Mouse (Mus musculus) intestine, postnatal 0 days (tissue): ENCODE measurements around the gene Etv3. TPM values are rescaled to one million over a fixed set of nuclear protein-coding genes. Genes with fewer than 3 reads are reported as not detected.
A peak's percentile ranks its signal among the peaks of the same experiment; 100 is the strongest.

ENCODE experiments used
- ATAC-seq: fragments of 200-750 bp; cut with Nextera tagmentation; 2 replicates; pipeline ENCODE4 v1.8.0; 2017; ENCODE audit warnings: mild to moderate bottlenecking, moderate TSS enrichment, moderate library complexity
- H3K27ac ChIP-seq: fragments of 300-500 bp; sonication (generic); 2 replicates; pipeline ENCODE4 v1.5.1; 2014; ENCODE audit warnings: mild to moderate bottlenecking, low read depth, low read length, moderate library complexity
- H3K27me3 ChIP-seq: fragments of 300-500 bp; sonication (generic); replicated peaks from 2 replicates; pipeline ENCODE4 v1.6.1; 2014; ENCODE audit warnings: low read length, mixed read lengths; ENCODE audit not compliant: control insufficient read depth, insufficient read depth
- H3K36me3 ChIP-seq: fragments of 300-500 bp; sonication (generic); 2 replicates; pipeline ENCODE4 v1.6.1; 2014; ENCODE audit warnings: mild to moderate bottlenecking, moderate library complexity; ENCODE audit not compliant: control insufficient read depth, insufficient read depth
- H3K4me1 ChIP-seq: fragments of 300-500 bp; sonication (generic); replicated peaks from 2 replicates; pipeline ENCODE4 v1.6.1; 2014; ENCODE audit warnings: antibody characterized with exemption, low read length, mixed read lengths; ENCODE audit not compliant: control insufficient read depth, insufficient read depth
- H3K4me2 ChIP-seq: fragments of 300-500 bp; sonication (generic); replicated peaks from 2 replicates; pipeline ENCODE4 v1.6.1; 2014; ENCODE audit warnings: low read depth, mild to moderate bottlenecking, moderate library complexity
- H3K4me3 ChIP-seq: fragments of 300-500 bp; sonication (generic); 2 replicates; pipeline ENCODE4 v1.5.1; 2014; ENCODE audit warnings: low read depth, low read length
- H3K9ac ChIP-seq: fragments of 300-500 bp; sonication (generic); 2 replicates; pipeline ENCODE4 v1.6.1; 2014; ENCODE audit warnings: mild to moderate bottlenecking, low read depth, low read length
- H3K9me3 ChIP-seq: fragments of 300-500 bp; sonication (generic); 2 replicates; pipeline ENCODE4 v1.6.1; 2016; ENCODE audit warnings: mixed run types; ENCODE audit not compliant: control insufficient read depth
- CTCF ChIP-seq: sonication (generic); IDR thresholded peaks from 2 replicates; pipeline ENCODE4 v1.5.1; 2016; ENCODE audit warnings: low read depth, mild to moderate bottlenecking, control low read depth, antibody characterized with exemption, moderate library complexity
- WGBS: fragments of 180-500 bp; shearing (Covaris S2); extraction: QIAGEN DNeasy Blood & Tissue Kit; methylation state at CpG from one replicate; pipeline ENCODE4 v1.1.7; 2014; 5-methylcytosine and 5-hydroxymethylcytosine counted together
- polyA plus RNA-seq: library from polyadenylated mRNA; unstranded; fragments of >200 nt; fragmentation: Nextera tagmentation; extraction: Ambion mirVana; gene quantifications from 2 replicates; pipeline ENCODE4 v1.2.1, GENCODE M21; 2015

The Etv3 gene
- polyA plus RNA-seq, 1 experiment from 2014 or later = 9.5 TPM

DNA sequence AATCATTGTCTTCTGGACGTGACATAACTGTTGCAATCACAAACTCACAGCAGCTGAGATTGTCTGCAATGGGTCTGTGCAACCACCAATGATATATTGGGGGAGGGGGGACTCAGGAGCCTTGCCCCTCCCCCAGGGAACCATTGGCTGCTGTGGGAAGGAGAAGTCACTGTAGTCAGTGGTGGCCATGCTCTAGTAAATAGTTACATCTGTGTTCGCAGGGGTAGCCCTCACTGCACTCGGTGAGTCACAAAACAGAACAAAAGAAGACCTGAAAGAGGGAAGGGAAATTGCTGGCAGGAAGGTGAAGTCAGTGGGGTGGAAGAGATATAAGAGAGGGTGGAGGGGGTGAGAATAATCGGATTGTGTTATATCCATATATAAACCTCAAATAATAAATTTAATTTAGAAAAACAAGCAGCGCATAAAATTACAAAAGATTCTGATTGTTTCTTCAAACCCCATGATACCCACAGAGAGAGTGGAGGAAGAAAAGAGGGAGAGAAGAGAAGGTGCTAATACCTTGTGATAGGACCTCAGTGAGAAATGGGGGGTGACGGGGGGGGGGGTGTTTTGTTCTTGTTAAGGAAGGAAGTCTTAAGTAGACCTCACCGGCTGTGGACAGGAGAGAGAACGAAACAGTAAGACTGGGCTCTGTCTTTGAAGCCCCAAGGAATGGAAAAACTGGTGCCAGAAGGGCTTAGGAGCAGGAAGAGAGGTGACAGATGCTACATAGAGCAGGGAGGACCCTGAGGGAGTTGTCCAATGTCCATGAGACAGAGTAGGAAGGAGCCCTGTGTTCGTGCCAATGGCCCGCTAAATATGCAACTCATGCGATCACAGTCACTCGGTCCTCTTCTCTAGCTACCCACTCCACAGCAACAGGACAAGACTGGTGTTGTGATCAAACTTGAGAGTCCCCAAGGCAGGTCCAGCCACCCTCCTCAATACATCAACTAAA lies 18.5 kb upstream of the Etv3 start:
- no peak for TF ChIP-seq CTCF
- no peak for ATAC-seq
- WGBS = 75% methylated on average over 12 of the region's 12 CpGs
- H3K4me1 ChIP-seq = peaks cover 21% of the 10 kb centered on the region
- H3K9ac ChIP-seq = no peak overlapping the region
- H3K9me3 ChIP-seq = no peaks in the 10 kb centered on the region
- no peaks in the 10 kb centered on the region for H3K27me3 ChIP-seq
- no peak overlapping the region for H3K4me2 ChIP-seq
- no peak overlapping the region for H3K4me3 ChIP-seq
- no peak overlapping the region for H3K27ac ChIP-seq
- H3K36me3 ChIP-seq = no peaks in the 10 kb centered on the region

DNA sequence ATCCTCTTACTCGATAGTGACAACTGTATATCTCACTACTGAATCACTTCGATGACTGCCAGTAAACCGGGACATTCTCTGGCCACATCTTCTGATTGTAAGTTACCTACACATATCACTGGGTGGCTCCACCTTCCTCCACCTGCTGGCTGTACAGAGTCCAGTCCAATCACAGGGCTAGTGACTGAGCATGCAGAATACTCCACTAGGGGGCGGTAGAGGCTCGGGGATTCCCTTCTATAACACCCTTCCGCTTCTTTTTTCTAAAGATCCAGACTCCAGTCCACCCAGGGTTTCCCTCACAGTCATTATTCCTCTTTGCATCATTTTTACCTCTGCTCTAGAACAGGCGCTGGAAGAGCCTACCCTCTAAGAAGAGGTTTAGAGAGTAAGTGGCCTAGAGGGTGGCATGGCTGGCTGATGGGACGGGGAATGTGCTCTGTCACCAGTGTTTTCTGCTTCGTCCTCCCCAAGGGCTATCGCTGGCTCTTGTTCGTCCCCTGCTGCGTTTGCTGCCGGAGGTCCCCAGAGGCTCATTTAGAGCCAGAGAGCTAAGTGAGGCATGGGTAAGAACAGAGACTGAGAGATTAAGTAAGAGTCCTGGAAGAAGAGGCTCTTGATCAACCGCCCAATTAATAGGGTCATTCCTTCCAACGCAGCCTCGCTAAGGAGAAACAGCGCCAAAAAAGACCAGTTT lies 16.9 kb upstream of the Etv3 start:
- Histone ChIP-seq H3K27me3 (no peaks in the 10 kb centered on the region), H3K36me3 (no peaks in the 10 kb centered on the region), H3K4me3 (no peak overlapping the region), H3K9me3 (no peaks in the 10 kb centered on the region), H3K9ac (0 out of 2 replicates have a peak overlapping the region, but pooled peaks have one; percentile 26), H3K27ac (peak overlapping the region; percentile 57; the same call in 1 of the 2 replicates), H3K4me2 (peak overlapping the region; percentile 56), H3K4me1 (peaks cover 27% of the 10 kb centered on the region)
- TF ChIP-seq CTCF = peak; percentile 99
- ATAC-seq = peak; percentile 76
- 31% methylated on average over 17 of the region's 17 CpGs for WGBS

DNA sequence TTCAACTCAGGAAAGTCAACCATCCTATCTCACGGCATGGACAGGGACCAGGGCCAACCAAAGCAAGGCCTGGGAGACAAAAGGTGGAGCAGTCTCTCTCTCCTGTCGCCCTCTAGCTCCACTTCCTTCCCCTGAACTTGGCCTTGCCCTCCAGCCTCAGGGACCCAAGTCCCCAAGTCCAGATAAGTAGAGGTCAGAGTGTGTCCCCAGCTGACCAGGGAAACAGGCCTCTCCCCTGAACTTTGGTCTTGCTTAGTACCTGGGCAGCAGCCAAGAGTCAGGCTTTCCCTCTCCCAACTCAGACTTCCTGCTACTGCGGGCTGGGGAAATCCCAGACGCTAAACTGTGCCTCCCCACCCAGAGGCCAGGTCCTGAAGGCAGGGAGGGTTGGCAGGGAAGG lies 16.1 kb upstream of the Etv3 start:
- peak; percentile 85 for ATAC-seq
- H3K9me3 ChIP-seq = no peaks in the 10 kb centered on the region
- H3K27ac ChIP-seq = peak overlapping the region; percentile 57
- no peaks in the 10 kb centered on the region for H3K36me3 ChIP-seq
- H3K27me3 ChIP-seq = no peaks in the 10 kb centered on the region
- peak; percentile 14; the same call in 1 of the 2 replicates for TF ChIP-seq CTCF
- H3K4me2 ChIP-seq = peak overlapping the region; percentile 56
- no peak overlapping the region for H3K9ac ChIP-seq
- peaks cover 28% of the 10 kb centered on the region for H3K4me1 ChIP-seq
- 12% methylated on average over 4 of the region's 4 CpGs for WGBS
- no peak overlapping the region for H3K4me3 ChIP-seq

DNA sequence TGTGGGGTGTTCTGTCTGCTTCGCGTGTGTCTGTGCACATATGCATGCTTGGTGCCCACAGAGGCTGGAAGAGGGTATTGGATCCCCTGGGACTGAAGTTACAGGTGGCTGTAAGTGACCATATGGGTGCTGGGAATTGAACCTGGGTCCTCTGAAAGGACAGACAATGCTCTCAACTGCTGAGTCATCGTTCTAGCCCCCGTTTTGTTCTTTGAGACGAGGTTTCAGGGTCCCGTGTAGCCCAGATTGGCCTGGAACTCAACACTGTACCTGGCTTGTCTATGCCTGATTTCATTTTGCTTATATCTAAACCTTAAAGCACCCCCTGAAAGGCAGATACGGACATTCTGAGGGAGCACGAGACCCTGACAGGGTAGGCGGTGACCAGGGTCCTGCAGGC lies 14.4 kb upstream of the Etv3 start:
- no peaks in the 10 kb centered on the region for H3K27me3 ChIP-seq
- TF ChIP-seq CTCF = no peak
- H3K4me3 ChIP-seq = no peak overlapping the region
- H3K4me2 ChIP-seq = no peak overlapping the region
- H3K36me3 ChIP-seq = no peaks in the 10 kb centered on the region
- H3K9me3 ChIP-seq = no peaks in the 10 kb centered on the region
- ATAC-seq = no peak
- peaks cover 31% of the 10 kb centered on the region for H3K4me1 ChIP-seq
- no peak overlapping the region for H3K9ac ChIP-seq
- H3K27ac ChIP-seq = no peak overlapping the region
- WGBS = 94% methylated on average over 9 of the region's 9 CpGs

DNA sequence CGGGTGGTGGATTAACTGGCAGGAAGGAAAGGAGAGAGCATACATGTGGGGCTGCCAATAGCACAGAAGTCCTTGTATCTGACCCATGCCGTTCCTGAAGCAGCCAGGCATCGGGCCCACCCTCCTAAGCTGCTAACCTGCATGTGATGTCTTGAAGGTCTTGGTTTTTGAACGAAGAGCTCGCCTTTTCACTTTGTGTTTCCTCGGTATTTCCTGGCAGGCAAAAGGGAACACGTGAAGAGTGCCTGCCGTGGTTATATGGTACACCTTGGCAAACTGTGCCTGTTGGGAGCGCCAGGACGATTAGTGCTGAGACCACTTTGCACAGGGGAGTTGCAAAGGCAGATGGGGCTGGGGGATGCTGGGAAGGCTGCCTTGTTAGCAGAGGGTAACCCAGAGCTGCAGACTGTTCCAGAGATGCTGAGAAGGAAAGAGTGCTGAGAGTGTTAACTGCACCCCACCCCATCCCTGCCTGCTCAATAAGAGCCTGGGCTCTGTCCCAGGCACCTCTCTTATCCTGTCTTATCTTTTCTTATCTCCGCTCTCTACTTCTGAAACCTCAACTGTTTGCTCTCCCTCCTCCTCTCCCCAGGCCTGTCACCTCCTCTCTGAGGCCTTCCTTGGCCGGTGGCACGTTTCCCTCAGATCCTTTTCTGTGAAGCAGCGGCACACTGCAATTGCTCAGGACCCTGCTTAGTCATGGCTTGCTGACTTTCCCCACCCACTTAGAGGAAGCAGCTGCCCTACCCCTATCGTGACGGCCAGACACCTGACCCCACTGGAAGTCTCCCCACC lies 13.0 kb upstream of the Etv3 start:
- no peaks in the 10 kb centered on the region for H3K9me3 ChIP-seq
- H3K36me3 ChIP-seq = no peaks in the 10 kb centered on the region
- ATAC-seq = peak; percentile 9; the same call in 1 of the 2 replicates
- H3K4me2 ChIP-seq = peak overlapping the region; percentile 30
- H3K27ac ChIP-seq = no peak overlapping the region; the same call in 1 of the 2 replicates
- H3K4me3 ChIP-seq = no peak overlapping the region
- no peak overlapping the region for H3K9ac ChIP-seq
- H3K27me3 ChIP-seq = no peaks in the 10 kb centered on the region
- WGBS = 24% methylated on average over 16 of the region's 16 CpGs
- no peak for TF ChIP-seq CTCF
- H3K4me1 ChIP-seq = peaks cover 31% of the 10 kb centered on the region
